Mouse (Mus musculus) megakaryocyte, adult 5-6 weeks (primary cell): Measurements from ENCODE around the gene Rbpj. TPM values are rescaled to one million over a fixed set of nuclear protein-coding genes. Genes with fewer than 3 reads are reported as not detected.
A peak's percentile ranks its signal among the peaks of the same experiment; 100 is the strongest.
"Not testable (repeated sequence)": the region's sequence is repeated elsewhere in the genome, so short reads cannot be mapped to it uniquely, and the experiment has no call there.

Source experiments
- ATAC-seq: 2 replicates; pipeline ENCODE4 v1.8.0; 2016; ENCODE audit warnings: mild to moderate bottlenecking, inconsistent platforms; ENCODE audit not compliant: poor library complexity, severe bottlenecking
- total RNA-seq, 2 experiments: library from RNA; stranded (forward) in 1 of 2; stranded (reverse) in 1 of 2; fragments of 153-499, 151-499 nt in 1 of 2; fragments of 221-1000, 200-1000 nt in 1 of 2; gene quantifications; 2 replicates each; pipeline versions ENCODE4 v1.2.3 to v1.2.4; 2015 to 2017

Rbpj gene
- total RNA-seq, 2 experiments from 2014 or later = 50.8 to 93.2 TPM

- peak; percentile 78 for ATAC-seq
These were observed 81.1 kb downstream of the Rbpj start for GRCm38 (mm10) chr5:53546979-53547472.

GRCm38 (mm10) chr5:53550329-53550728 lies 84.4 kb downstream of the Rbpj start:
- ATAC-seq = not testable (repeated sequence)

DNA sequence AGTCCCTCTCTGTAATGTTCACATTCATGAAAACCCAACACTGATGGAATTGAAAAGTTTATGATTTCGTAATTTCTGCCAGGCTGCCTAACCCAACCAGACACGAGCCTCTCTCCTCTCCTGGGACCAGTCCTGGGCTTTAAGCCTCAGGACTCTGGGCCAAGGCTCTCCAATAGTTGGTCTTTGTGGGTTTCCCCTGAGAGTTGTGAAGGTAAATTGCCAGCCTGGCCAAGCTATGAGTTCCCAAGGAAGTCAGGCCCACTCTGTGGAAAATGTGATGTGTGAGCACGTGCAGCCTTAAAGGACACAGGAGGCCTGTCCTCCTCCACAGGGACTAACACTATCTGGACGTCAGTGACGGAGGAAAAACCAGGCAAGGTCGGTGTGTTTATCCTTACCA lies 85.4 kb downstream of the Rbpj start:
- ATAC-seq = no peak

DNA sequence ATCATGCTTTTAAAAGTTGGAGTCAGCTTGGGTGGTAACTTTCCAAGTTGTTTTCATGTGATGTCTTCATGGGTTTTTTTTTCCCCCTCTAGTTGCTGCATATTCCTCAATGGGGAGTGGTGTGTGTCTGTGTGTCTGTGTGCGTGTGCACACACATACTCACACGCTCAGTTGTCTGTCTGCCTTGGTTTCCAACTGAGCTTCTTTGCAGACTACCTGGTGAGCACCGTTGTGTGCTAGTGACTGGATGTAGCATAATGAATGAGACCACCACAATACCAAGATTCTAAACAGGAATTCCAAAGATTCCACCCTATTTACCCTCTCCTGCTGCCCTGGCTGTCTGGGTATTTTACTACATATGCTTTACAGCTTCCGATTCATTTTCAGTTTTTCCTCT lies 86.0 kb downstream of the Rbpj start:
- no peak for ATAC-seq

- no peak for ATAC-seq
These were observed 87.3 kb downstream of the Rbpj start for GRCm38 (mm10) chr5:53553281-53553680.

GRCm38 (mm10) chr5:53554180-53554579 lies 88.2 kb downstream of the Rbpj start:
- ATAC-seq = no peak

DNA sequence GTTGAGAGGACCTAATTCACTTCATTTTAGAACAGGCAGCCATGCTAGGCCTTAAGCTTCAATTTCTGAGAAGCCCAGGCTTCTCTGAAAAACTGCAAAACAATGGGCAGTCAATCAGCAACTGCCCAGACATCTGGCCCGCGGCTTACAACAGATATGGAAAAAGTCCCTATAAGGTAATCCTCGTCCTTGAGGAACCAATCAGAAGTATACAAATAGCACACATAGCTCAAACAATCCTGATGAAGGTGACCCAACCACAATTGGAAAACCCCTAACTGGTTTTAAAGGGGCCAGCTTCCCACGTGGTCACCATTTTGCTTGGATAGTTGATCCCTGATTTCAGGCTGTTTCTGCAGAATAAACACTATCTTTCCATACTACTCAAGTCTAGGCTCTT lies 89.0 kb downstream of the Rbpj start:
- ATAC-seq = no peak

- ATAC-seq = no peak
These were observed 89.5 kb downstream of the Rbpj start for GRCm38 (mm10) chr5:53555474-53555873.

GRCm38 (mm10) chr5:53555929-53556328 lies 90.0 kb downstream of the Rbpj start:
- no peak for ATAC-seq

DNA sequence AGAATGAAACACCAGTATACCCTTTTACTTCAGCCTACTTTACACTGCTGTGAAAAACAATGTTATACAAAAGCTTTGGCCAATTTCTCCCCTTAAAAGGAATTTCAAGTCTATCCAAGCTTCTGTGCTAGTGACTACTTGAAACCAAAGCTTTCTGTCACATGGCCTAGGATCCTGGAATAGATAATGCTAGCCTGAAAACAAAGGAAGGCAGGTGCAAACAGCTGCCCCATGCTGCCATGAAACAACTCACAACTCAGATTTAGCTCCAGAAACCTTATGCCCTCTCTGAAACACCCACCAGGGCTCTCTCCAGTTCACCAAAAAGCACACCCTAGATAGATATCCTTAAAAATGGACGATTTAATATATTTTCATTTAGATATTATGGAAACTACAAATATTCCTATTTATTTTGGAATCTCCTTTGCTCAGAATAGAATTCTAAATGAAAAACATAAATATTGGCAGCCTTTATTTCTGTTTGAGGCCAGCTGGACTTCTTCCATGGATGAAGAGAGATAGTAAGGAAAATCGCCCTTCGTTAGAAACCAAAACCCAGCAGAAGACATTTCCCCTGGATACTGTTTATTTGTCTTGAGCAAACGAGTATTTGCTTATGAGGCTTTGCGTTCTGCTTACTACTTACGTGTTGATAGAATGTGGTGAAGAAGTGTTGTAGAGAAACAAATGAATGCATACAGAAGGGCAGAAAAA lies 91.8 kb downstream of the Rbpj start:
- no peak for ATAC-seq

DNA sequence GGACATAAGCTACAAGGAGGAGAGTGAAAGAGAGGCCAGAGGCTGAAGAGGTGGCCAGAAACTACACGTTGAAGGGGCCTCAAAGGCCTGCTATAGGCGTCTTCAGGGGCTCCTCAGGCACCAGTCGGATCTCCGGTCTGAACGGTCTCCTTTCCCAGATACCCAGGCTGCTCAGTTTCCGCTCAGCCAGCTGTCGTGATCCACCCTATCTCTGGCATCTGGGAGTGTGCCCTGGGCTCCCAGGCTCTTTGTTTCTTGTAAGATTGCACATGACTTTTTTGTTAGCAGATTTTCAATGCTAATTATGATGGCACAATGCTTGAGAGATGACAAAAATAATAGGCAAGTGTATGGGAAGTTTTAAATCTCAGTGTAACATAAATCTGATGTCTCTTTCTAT lies 95.2 kb downstream of the Rbpj start:
- no peak for ATAC-seq

- ATAC-seq = no peak
These were observed 98.4 kb downstream of the Rbpj start for GRCm38 (mm10) chr5:53564309-53564708.

- ATAC-seq = no peak
These were observed 99.4 kb downstream of the Rbpj start for GRCm38 (mm10) chr5:53565213-53565794.

GRCm38 (mm10) chr5:53566485-53567083 lies 100.6 kb downstream of the Rbpj start:
- ATAC-seq = no peak

DNA sequence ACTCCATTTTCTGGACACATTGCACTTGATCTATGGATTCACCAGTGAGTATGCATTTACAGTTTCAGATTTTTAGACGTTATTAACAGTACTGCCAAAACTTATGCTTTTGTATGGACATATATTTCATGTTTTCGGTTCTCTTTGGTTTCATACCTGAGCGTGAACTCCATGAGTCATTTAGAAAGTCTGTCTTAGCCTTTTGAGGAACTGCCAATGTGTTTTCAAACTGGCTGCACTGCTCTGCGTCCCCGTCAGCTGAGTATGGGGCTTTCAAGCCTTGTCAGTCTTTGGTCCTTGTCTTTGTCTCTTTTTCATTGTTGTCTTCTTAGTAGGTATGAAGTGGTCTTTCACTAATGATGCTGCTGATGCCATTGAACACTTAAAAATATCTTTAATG lies 106.5 kb downstream of the Rbpj start:
- ATAC-seq = peak; percentile 75

DNA sequence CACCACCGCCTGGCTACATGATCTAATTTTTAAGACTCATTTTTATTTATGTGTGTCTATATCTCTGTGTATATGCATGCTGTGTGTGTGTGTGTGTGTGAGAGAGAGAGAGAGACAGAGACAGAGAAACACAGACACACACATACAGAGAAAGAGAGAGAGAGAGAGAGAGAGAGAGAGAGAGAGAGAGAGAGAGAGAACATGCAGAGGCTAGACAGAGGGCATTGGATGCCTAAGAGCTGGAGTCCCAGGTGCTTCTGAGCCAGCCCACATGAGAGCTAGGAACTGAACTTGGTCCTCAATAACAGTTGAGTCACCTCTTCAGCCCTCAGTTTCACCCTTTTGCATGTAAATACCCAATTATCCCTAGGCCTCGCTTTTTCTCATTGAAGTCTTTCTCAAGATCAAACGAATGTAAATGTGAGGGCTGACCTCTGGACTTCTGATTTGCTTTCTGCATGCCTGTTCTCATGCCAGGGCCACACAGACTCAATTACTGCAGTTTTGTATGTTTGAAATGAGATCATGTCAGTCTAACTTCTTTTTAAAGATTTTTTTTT lies 109.0 kb downstream of the Rbpj start:
- ATAC-seq = no peak

- no peak for ATAC-seq
These were observed 111.4 kb downstream of the Rbpj start for GRCm38 (mm10) chr5:53577272-53577889.

- peak; percentile 20; the same call in 1 of the 2 replicates for ATAC-seq
These were observed 118.3 kb downstream of the Rbpj start for GRCm38 (mm10) chr5:53584069-53584767.

GRCm38 (mm10) chr5:53588421-53589171 lies 122.6 kb downstream of the Rbpj start:
- peak; percentile 49 for ATAC-seq
